Mouse (Mus musculus): ENCODE measurements at regions not wholly inside any gene's neighbourhood (a gene's known extent, or its start where the extent isn't known, plus 50 kb on each side); places are given as distances from the start of the nearest gene placed in this dataset.

DNA sequence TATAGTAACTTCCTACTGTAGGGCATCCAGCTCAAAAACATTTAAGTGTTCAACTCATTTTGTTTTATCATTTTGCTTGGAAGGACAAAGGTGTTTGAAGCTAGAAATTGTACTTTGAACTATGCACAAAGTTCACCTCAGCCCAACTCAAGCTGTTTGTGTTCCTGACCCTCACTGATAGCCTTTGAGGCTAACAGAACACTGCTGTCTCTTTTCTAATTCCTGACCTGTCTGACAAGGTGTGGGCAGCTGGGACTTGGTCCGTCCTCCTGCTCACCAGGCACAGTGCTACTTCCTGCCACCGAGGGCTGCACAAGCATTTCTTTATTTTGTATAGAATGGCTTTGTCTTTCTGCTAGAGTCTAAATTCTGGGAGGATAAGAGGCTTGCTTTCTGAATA, 58.0 kb upstream of the Arhgap5 start:
- Histone ChIP-seq H3K36me3 (ENCODE audit: control insufficient read depth, insufficient read depth) (no peaks in the 10 kb centered on the region), H3K27me3 (ENCODE audit: control insufficient read depth, insufficient read depth, insufficient read length) (no peaks in the 10 kb centered on the region), H3K4me3 (ENCODE audit: insufficient read depth, poor library complexity, severe bottlenecking) (no peak overlapping the region), H3K79me3 (ENCODE audit: low read depth) (no peaks in the 10 kb centered on the region), H3ac (ENCODE audit: control insufficient read depth, insufficient read length, low read depth) (no peak overlapping the region), H3K79me2 (ENCODE audit: control insufficient read depth, insufficient read depth) (no peaks in the 10 kb centered on the region)
- TF ChIP-seq FOSL1 (IDR thresholded peaks at IDR 0.05; ENCODE audit: insufficient read depth, low read length, poor library complexity, severe bottlenecking) (no peak), MAX (IDR thresholded peaks at IDR 0.05) (no peak), MYOD1 (IDR thresholded peaks at IDR 0.05; ENCODE audit: control insufficient read depth, insufficient read length, low read depth) (no peak), USF1 (IDR thresholded peaks at IDR 0.05; ENCODE audit: low read depth) (no peak), MYOG (IDR thresholded peaks at IDR 0.05; ENCODE audit: control insufficient read depth, extremely low read depth, insufficient read length) (no peak), CTCF (IDR thresholded peaks at IDR 0.05; ENCODE audit: control insufficient read depth, insufficient read depth, insufficient read length) (no peak), CEBPB (IDR thresholded peaks at IDR 0.05; ENCODE audit: low read depth) (no peak)

DNA sequence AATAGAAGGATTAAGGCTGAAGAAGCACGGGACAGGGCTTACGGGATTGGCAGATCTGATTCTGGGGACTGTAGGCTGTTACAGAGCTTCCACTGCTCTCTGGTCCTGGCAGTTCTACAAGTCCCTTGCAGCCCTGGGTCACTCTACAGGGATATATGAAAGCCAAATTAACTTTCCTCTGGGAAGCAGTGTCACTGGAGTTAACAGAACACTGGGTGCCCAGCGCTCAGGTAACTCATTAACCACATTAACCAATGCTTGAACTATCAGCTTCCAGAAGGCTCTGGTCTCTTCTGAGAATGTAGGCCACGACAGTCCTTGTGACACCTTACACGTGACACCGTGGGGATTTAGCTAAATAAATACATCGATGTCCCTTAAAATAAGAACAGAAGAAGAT, 57.3 kb upstream of the Arhgap5 start:
- no peaks in the 10 kb centered on the region for H3K79me2 ChIP-seq (ENCODE audit: control insufficient read depth, insufficient read depth)

DNA sequence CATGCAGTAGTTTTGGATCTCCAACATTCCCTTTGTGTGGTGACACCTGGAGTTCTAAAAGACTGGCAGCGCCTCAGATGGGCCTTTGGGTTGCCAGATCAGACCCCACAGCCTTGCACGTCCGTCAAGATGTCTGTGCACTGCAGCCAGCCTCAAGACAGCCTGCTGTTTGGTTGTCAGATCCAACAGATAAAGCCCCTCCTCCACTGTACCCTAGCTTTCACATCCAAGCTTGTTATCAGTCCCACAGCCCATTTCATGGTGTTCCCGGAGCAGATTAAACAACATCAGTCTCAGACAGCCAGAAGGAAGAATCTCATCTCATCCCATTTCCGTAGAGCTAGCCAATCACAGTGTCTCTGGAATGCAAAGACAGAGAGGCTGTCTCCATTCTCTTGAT, 56.3 kb upstream of the Arhgap5 start:
- no peaks in the 10 kb centered on the region for H3K36me3 ChIP-seq (ENCODE audit: control insufficient read depth, insufficient read depth)
- TF ChIP-seq FOSL1 (IDR thresholded peaks at IDR 0.05; ENCODE audit: insufficient read depth, low read length, poor library complexity, severe bottlenecking) (no peak), MAX (IDR thresholded peaks at IDR 0.05) (no peak), CTCF (IDR thresholded peaks at IDR 0.05; ENCODE audit: control insufficient read depth, insufficient read depth, insufficient read length) (no peak)

More for the DNA sequence above, 57.3 kb upstream of the Arhgap5 start:
- no peaks in the 10 kb centered on the region for H3K79me3 ChIP-seq (ENCODE audit: low read depth)
- no peaks in the 10 kb centered on the region for H3K36me3 ChIP-seq (ENCODE audit: control insufficient read depth, insufficient read depth)
- TF ChIP-seq MYOD1 (IDR thresholded peaks at IDR 0.05; ENCODE audit: control insufficient read depth, insufficient read length, low read depth) (no peak), MYOG (IDR thresholded peaks at IDR 0.05; ENCODE audit: control insufficient read depth, extremely low read depth, insufficient read length) (no peak), FOSL1 (IDR thresholded peaks at IDR 0.05; ENCODE audit: insufficient read depth, low read length, poor library complexity, severe bottlenecking) (no peak), CTCF (IDR thresholded peaks at IDR 0.05; ENCODE audit: control insufficient read depth, insufficient read depth, insufficient read length) (no peak), CEBPB (IDR thresholded peaks at IDR 0.05; ENCODE audit: low read depth) (no peak), USF1 (IDR thresholded peaks at IDR 0.05; ENCODE audit: low read depth) (no peak), MAX (IDR thresholded peaks at IDR 0.05) (no peak)
- H3K4me3 ChIP-seq (ENCODE audit: insufficient read depth, poor library complexity, severe bottlenecking): no peak overlapping the region
- H3ac ChIP-seq (ENCODE audit: control insufficient read depth, insufficient read length, low read depth): no peak overlapping the region
- no peaks in the 10 kb centered on the region for H3K27me3 ChIP-seq (ENCODE audit: control insufficient read depth, insufficient read depth, insufficient read length)

DNA sequence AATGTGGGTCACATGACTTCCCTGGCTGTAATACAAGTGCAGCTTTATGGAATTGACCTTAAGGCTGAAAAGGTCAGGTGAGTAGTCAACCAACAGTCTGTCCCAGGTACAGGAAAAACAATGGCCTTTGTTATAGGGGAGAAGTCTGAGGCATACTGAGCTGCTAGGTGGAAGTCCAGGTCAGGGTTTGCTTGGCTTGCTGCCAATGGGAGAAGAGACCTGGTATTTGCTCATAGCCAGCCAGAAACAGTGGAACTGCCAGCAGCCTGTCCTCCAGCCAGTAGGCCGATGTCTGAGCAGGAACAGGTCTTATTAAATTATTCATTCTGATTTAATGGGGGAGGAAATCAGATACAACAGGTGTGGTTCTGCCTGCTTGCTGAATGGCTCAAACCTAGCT, 55.6 kb upstream of the Arhgap5 start:
- no peak overlapping the region for H3ac ChIP-seq (ENCODE audit: control insufficient read depth, insufficient read length, low read depth)
- H3K79me3 ChIP-seq (ENCODE audit: low read depth): no peaks in the 10 kb centered on the region
- H3K79me2 ChIP-seq (ENCODE audit: control insufficient read depth, insufficient read depth): no peaks in the 10 kb centered on the region
- H3K36me3 ChIP-seq (ENCODE audit: control insufficient read depth, insufficient read depth): no peaks in the 10 kb centered on the region
- H3K27me3 ChIP-seq (ENCODE audit: control insufficient read depth, insufficient read depth, insufficient read length): no peaks in the 10 kb centered on the region
- no peak overlapping the region for H3K4me3 ChIP-seq (ENCODE audit: insufficient read depth, poor library complexity, severe bottlenecking)
- TF ChIP-seq MAX (IDR thresholded peaks at IDR 0.05) (no peak), MYOG (IDR thresholded peaks at IDR 0.05; ENCODE audit: control insufficient read depth, extremely low read depth, insufficient read length) (no peak), CTCF (IDR thresholded peaks at IDR 0.05; ENCODE audit: control insufficient read depth, insufficient read depth, insufficient read length) (no peak)

More for the DNA sequence above, 56.3 kb upstream of the Arhgap5 start:
- Histone ChIP-seq H3K79me2 (ENCODE audit: control insufficient read depth, insufficient read depth) (no peaks in the 10 kb centered on the region), H3K27me3 (ENCODE audit: control insufficient read depth, insufficient read depth, insufficient read length) (no peaks in the 10 kb centered on the region), H3K79me3 (ENCODE audit: low read depth) (no peaks in the 10 kb centered on the region), H3K4me3 (ENCODE audit: insufficient read depth, poor library complexity, severe bottlenecking) (no peak overlapping the region), H3ac (ENCODE audit: control insufficient read depth, insufficient read length, low read depth) (no peak overlapping the region)

DNA sequence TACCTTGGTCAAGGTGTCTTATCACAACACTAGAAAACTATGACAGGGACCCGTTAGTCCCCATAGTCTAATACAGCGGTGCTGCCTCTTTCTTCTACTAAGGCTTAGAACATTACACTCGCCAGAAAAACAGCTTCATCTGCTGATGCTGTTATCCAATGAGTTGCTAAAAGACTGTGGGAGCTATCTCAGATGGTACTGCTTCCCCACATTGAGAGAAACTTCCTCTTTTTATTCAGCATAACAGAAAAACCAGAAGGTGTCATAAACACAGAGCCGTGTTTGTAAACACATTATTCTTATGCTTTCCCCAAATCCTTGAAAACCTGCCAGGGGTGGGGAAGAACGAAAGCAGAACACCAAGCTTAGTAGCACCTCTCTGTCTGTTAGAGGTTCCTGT, 49.9 kb upstream of the Arhgap5 start:
- no peak overlapping the region for H3ac ChIP-seq (ENCODE audit: control insufficient read depth, insufficient read length, low read depth)
- no peaks in the 10 kb centered on the region for H3K79me3 ChIP-seq (ENCODE audit: low read depth)
- no peaks in the 10 kb centered on the region for H3K36me3 ChIP-seq (ENCODE audit: control insufficient read depth, insufficient read depth)
- H3K27me3 ChIP-seq (ENCODE audit: control insufficient read depth, insufficient read depth, insufficient read length): no peaks in the 10 kb centered on the region
- no peak overlapping the region for H3K4me3 ChIP-seq (ENCODE audit: insufficient read depth, poor library complexity, severe bottlenecking)
- no peaks in the 10 kb centered on the region for H3K79me2 ChIP-seq (ENCODE audit: control insufficient read depth, insufficient read depth)
- TF ChIP-seq USF1 (IDR thresholded peaks at IDR 0.05; ENCODE audit: low read depth) (no peak), FOSL1 (IDR thresholded peaks at IDR 0.05; ENCODE audit: insufficient read depth, low read length, poor library complexity, severe bottlenecking) (no peak), CEBPB (IDR thresholded peaks at IDR 0.05; ENCODE audit: low read depth) (no peak), MYOD1 (IDR thresholded peaks at IDR 0.05; ENCODE audit: control insufficient read depth, insufficient read length, low read depth) (no peak), MYOG (IDR thresholded peaks at IDR 0.05; ENCODE audit: control insufficient read depth, extremely low read depth, insufficient read length) (no peak), MAX (IDR thresholded peaks at IDR 0.05) (no peak), CTCF (IDR thresholded peaks at IDR 0.05; ENCODE audit: control insufficient read depth, insufficient read depth, insufficient read length) (no peak)
